Mouse (Mus musculus): ENCODE measurements around the gene Dusp1.

DNA sequence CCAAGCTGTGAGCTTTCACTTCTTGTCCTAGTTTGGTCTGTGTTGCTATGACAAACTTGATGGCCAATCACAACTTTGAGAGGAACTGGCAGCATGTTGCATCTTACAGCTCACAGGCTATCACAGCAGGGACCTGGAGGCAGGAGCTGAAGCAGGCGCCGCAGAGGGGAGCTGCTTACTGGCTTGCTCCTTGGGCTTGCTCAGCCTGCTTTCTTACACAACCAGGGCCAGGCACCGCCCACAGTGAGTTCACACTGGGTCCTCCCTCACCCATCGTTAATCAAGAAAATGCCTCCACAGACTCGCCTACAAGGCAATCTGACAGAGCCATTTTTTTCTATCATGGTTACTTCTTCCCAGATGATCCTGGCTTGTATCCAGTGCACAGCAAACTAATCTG is 74.7 kb downstream of the Dusp1 start:
- TF ChIP-seq CTCF (IDR thresholded peaks at IDR 0.05; ENCODE audit: extremely low read depth, insufficient read depth, low read length) (no peak), POLR2A (IDR thresholded peaks at IDR 0.05; ENCODE audit: extremely low read depth, insufficient read depth, low read length) (no peak)
